Mouse (Mus musculus): Measurements from ENCODE around the gene Col3a1. TPM values are rescaled to one million over a fixed set of nuclear protein-coding genes. Genes with fewer than 3 reads are reported as not detected.
A peak's percentile ranks its signal among the peaks of the same experiment; 100 is the strongest.

Col3a1 gene
- 600 and 623 TPM in 2 replicates for polyA plus RNA-seq (2015; fragmentation: Nextera tagmentation; extraction: Ambion mirVana)

GRCm38 (mm10) chr1:45311388-45311787 lies at the start of gene Col3a1:
Gene Col3a1 (plus strand): TSS chr1:45311538.
- Histone ChIP-seq H3K36me3 (ENCODE audit: insufficient read depth, low read length) (no peaks in the 10 kb centered on the region), H3K4me2 (replicated peaks; ENCODE audit: low read depth, low read length) (peak within 1 kb of the TSS; percentile 41), H3K9me3 (ENCODE audit: low read length) (no peaks in the 10 kb centered on the region), H3K27me3 (replicated peaks; ENCODE audit: insufficient read depth, low read length) (no peaks in the 10 kb centered on the region), H3K9ac (replicated peaks; ENCODE audit: low read depth) (0 out of 2 replicates have a peak within 1 kb of the TSS, but pooled peaks have one; percentile 13), H3K4me1 (ENCODE audit: insufficient read depth, low read depth, low read length) (no peaks in the 10 kb centered on the region), H3K27ac (ENCODE audit: low read length) (peak within 1 kb of the TSS; percentile 65), H3K4me3 (ENCODE audit: low read depth, low read length) (peak within 1 kb of the TSS; percentile 39)
- 52% methylated on average over 4 of the region's 4 CpGs for WGBS
- ATAC-seq (peak; percentile 71), DNase-seq (ENCODE audit: low spot score) (peak; percentile 68)
- TF ChIP-seq EP300 (IDR thresholded peaks at IDR 0.05) (no peak), CTCF (IDR thresholded peaks at IDR 0.05) (no peak)

- DNase-seq (ENCODE audit: low spot score): no peak
- no peak for TF ChIP-seq CTCF (IDR thresholded peaks at IDR 0.05)
- TF ChIP-seq EP300 (IDR thresholded peaks at IDR 0.05): no peak
- H3K27me3 ChIP-seq (replicated peaks; ENCODE audit: insufficient read depth, low read length): no peaks in the 10 kb centered on the region
- H3K4me1 ChIP-seq (ENCODE audit: insufficient read depth, low read depth, low read length): no peaks in the 10 kb centered on the region
- ATAC-seq: no peak
- H3K9ac ChIP-seq (replicated peaks; ENCODE audit: low read depth): no peak overlapping the region
- H3K4me3 ChIP-seq (ENCODE audit: low read depth, low read length): no peak overlapping the region
- no peaks in the 10 kb centered on the region for H3K9me3 ChIP-seq (ENCODE audit: low read length)
- H3K4me2 ChIP-seq (replicated peaks; ENCODE audit: low read depth, low read length): no peak overlapping the region
- H3K36me3 ChIP-seq (ENCODE audit: insufficient read depth, low read length): no peaks in the 10 kb centered on the region
- H3K27ac ChIP-seq (ENCODE audit: low read length): no peak overlapping the region
These were observed 41.9 kb upstream of the Col3a1 start for GRCm38 (mm10) chr1:45269421-45269820.

GRCm38 (mm10) chr1:45276006-45276539 lies 35.3 kb upstream of the Col3a1 start:
- H3K4me3 ChIP-seq (ENCODE audit: low read depth, low read length): no peak overlapping the region
- peak; percentile 53 for TF ChIP-seq EP300 (IDR thresholded peaks at IDR 0.05)
- TF ChIP-seq CTCF (IDR thresholded peaks at IDR 0.05): no peak
- H3K9ac ChIP-seq (replicated peaks; ENCODE audit: low read depth): no peak overlapping the region
- no peak overlapping the region for H3K4me2 ChIP-seq (replicated peaks; ENCODE audit: low read depth, low read length)
- peak; percentile 76 for ATAC-seq
- H3K27me3 ChIP-seq (replicated peaks; ENCODE audit: insufficient read depth, low read length): no peaks in the 10 kb centered on the region
- H3K9me3 ChIP-seq (ENCODE audit: low read length): no peaks in the 10 kb centered on the region
- no peaks in the 10 kb centered on the region for H3K4me1 ChIP-seq (ENCODE audit: insufficient read depth, low read depth, low read length)
- no peaks in the 10 kb centered on the region for H3K36me3 ChIP-seq (ENCODE audit: insufficient read depth, low read length)
- no peak overlapping the region for H3K27ac ChIP-seq (ENCODE audit: low read length)
- peak; percentile 77 for DNase-seq (ENCODE audit: low spot score)
- WGBS: 47% methylated on average over 2 of the region's 2 CpGs

- H3K9me3 ChIP-seq (ENCODE audit: low read length): no peaks in the 10 kb centered on the region
- no peak for ATAC-seq
- H3K9ac ChIP-seq (replicated peaks; ENCODE audit: low read depth): no peak overlapping the region
- no peak overlapping the region for H3K4me3 ChIP-seq (ENCODE audit: low read depth, low read length)
- H3K36me3 ChIP-seq (ENCODE audit: insufficient read depth, low read length): no peaks in the 10 kb centered on the region
- no peaks in the 10 kb centered on the region for H3K27me3 ChIP-seq (replicated peaks; ENCODE audit: insufficient read depth, low read length)
- H3K4me2 ChIP-seq (replicated peaks; ENCODE audit: low read depth, low read length): no peak overlapping the region
- WGBS: 71% methylated on average over 1 of the region's 1 CpGs
- H3K27ac ChIP-seq (ENCODE audit: low read length): no peak overlapping the region
- no peak for DNase-seq (ENCODE audit: low spot score)
- H3K4me1 ChIP-seq (ENCODE audit: insufficient read depth, low read depth, low read length): no peaks in the 10 kb centered on the region
- no peak for TF ChIP-seq CTCF (IDR thresholded peaks at IDR 0.05)
- no peak for TF ChIP-seq EP300 (IDR thresholded peaks at IDR 0.05)
These were observed 23.4 kb upstream of the Col3a1 start for GRCm38 (mm10) chr1:45287954-45288353.

- Histone ChIP-seq H3K27ac (ENCODE audit: low read length) (no peak overlapping the region), H3K4me3 (ENCODE audit: low read depth, low read length) (no peak overlapping the region), H3K4me1 (ENCODE audit: insufficient read depth, low read depth, low read length) (no peaks in the 10 kb centered on the region), H3K4me2 (replicated peaks; ENCODE audit: low read depth, low read length) (no peak overlapping the region), H3K9ac (replicated peaks; ENCODE audit: low read depth) (no peak overlapping the region), H3K9me3 (ENCODE audit: low read length) (no peaks in the 10 kb centered on the region), H3K36me3 (ENCODE audit: insufficient read depth, low read length) (no peaks in the 10 kb centered on the region), H3K27me3 (replicated peaks; ENCODE audit: insufficient read depth, low read length) (no peaks in the 10 kb centered on the region)
- no peak for TF ChIP-seq EP300 (IDR thresholded peaks at IDR 0.05)
- no peak for TF ChIP-seq CTCF (IDR thresholded peaks at IDR 0.05)
- ATAC-seq (no peak), DNase-seq (ENCODE audit: low spot score) (peak; percentile 51)
- 63% methylated on average over 4 of the region's 4 CpGs for WGBS
These were observed 21.3 kb upstream of the Col3a1 start for GRCm38 (mm10) chr1:45290037-45290436.

GRCm38 (mm10) chr1:45299394-45300119 lies 11.8 kb upstream of the Col3a1 start:
- DNase-seq (ENCODE audit: low spot score) (no peak), ATAC-seq (no peak; the same call in 1 of the 2 replicates)
- Histone ChIP-seq H3K27ac (ENCODE audit: low read length) (no peak overlapping the region), H3K27me3 (replicated peaks; ENCODE audit: insufficient read depth, low read length) (no peaks in the 10 kb centered on the region), H3K36me3 (ENCODE audit: insufficient read depth, low read length) (no peaks in the 10 kb centered on the region), H3K4me3 (ENCODE audit: low read depth, low read length) (no peak overlapping the region), H3K9me3 (ENCODE audit: low read length) (no peaks in the 10 kb centered on the region), H3K4me2 (replicated peaks; ENCODE audit: low read depth, low read length) (no peak overlapping the region), H3K9ac (replicated peaks; ENCODE audit: low read depth) (no peak overlapping the region), H3K4me1 (ENCODE audit: insufficient read depth, low read depth, low read length) (no peaks in the 10 kb centered on the region)
- no peak for TF ChIP-seq CTCF (IDR thresholded peaks at IDR 0.05)
- no peak for TF ChIP-seq EP300 (IDR thresholded peaks at IDR 0.05)
- 52% methylated on average over 3 of the region's 3 CpGs for WGBS

Measured in lung, postnatal 0 days (tissue).